Mouse (Mus musculus): ENCODE results near the gene Mlycd.

DNA sequence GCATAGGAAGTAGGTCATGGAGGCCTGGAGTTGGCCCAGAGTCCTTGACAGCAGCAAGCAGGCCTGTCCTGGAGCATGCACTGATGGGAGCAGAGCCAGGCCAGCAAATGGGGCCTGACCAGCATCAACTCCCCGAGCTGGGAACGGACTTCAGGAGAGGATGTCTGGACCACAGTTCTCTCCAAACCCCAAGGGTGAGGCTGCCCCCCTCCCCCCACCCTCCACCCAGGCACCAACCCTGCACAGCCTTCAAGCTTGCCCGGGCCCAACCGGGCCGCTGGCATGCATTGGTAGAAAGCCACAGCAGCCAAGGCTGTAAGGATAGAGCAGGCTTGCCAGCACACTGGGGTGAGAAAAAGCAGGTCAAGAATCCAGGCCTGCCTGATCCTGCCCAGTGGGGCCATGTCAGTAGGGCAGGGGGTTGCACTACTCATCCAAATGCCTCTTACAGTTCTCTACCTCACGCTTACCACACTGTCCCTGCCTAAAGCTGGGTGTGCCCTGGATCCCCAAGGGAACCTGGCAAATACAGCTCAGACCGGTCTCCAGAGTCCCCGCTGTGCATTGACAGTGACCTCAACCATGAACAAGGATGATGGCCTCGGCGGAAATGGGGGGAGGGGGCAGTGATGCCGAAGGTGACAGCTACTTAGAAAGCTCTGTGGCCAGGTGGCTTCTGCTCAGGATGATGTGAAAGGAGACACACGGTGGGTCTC is 33.1 kb downstream of the Mlycd start:
- TF ChIP-seq POLR2A (IDR thresholded peaks at IDR 0.05; ENCODE audit: borderline replicate concordance, insufficient read depth, low read length), result no peak
- no peak for TF ChIP-seq CTCF (IDR thresholded peaks at IDR 0.05; ENCODE audit: borderline replicate concordance, insufficient read depth, low read depth, low read length)

Data from cerebellum, adult 2 months (tissue).